Mouse (Mus musculus) embryonic fibroblast, embryonic 13.5 days (primary cell): ENCODE results near the gene Slamf7.

Source experiments
- CTCF ChIP-seq: IDR thresholded peaks from 2 replicates; pipeline ENCODE4 v1.5.1; 2011; ENCODE audit warnings: mild to moderate bottlenecking, control low read depth, low read length, moderate library complexity, borderline replicate concordance; ENCODE audit not compliant: insufficient read depth
- POLR2A ChIP-seq: IDR thresholded peaks from 2 replicates; pipeline ENCODE4 v1.6.1; 2011; ENCODE audit warnings: low read depth, mild to moderate bottlenecking, control low read depth, low read length, moderate library complexity

DNA sequence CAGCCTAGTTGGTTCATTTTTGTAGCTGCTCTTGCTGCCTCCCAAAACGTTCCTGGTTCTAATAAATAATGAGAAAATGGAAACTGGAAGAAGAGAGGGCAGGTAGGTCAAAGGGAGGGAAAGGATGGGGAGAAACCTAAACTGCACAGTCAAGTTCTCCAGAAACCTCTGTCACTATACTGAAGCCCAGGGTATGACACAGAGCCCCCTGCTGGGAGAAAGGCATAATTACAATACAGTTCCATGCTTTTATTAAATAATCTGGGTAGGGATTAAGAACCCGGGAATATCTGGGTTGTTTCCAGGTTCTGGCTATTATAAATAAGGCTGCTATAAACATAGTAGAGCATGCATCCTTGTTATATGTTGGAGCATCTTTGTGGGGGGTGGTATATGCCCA is 38.9 kb downstream of the Slamf7 start:
- TF ChIP-seq POLR2A (no peak), CTCF (no peak)
